Comparison of ENCODE assay signal across 8 mouse cellular contexts in genomic region chr11:68982639-68983369, GRCm38 (mm10). TPM values are rescaled to one million over a fixed set of nuclear protein-coding genes. Genes with fewer than 3 reads are reported as not detected.
A peak's percentile ranks its signal among the peaks of the same experiment; 100 is the strongest.
DNase-seq lines count a peak whose midpoint lies in the region; ATAC-seq lines count a peak whose summit lies in the region.
"Had no signal": no experiment of that assay in that cellular context is flagged by ENCODE, and none has a peak within 500 bp of the region (broad histone marks: within the 10 kb centered on the region; RNA-seq: fewer than 3 reads in every experiment).

No protein-coding gene starts in this region.

- H3K4me3 ChIP-seq in forebrain, embryonic 13.5 days = no peak overlapping the region
- no peak overlapping the region for H3K4me3 ChIP-seq in hindbrain, embryonic 16.5 days (ENCODE audit: low read length)

- H3K4me1 ChIP-seq in forebrain, embryonic 13.5 days = no peaks in the 10 kb centered on the region
- H3K4me1 ChIP-seq in hindbrain, embryonic 16.5 days (ENCODE audit: control insufficient read depth, insufficient read depth, low read depth, low read length) = no peaks in the 10 kb centered on the region

- no peaks in the 10 kb centered on the region for H3K9me3 ChIP-seq in forebrain, embryonic 13.5 days (replicated peaks)
- no peaks in the 10 kb centered on the region for H3K9me3 ChIP-seq in hindbrain, embryonic 16.5 days (ENCODE audit: control insufficient read depth, low read length)

- 29% methylated on average over 4 of the region's 4 CpGs for WGBS in forebrain, embryonic 13.5 days
- 35% methylated on average over 4 of the region's 4 CpGs for WGBS in hindbrain, embryonic 16.5 days

- peak; percentile 90 for DNase-seq in NIH3T3 (ENCODE audit: low read depth)
- DNase-seq in c-Kit-positive CD71-positive TER-119-negative erythroid progenitor cells, embryonic 14.5 days (ENCODE audit: low read depth) = peak; percentile 54
- DNase-seq in left cerebral cortex, adult 11 months (ENCODE audit: low spot score) = peak; percentile 48
- peak; percentile 73 for DNase-seq in mesoderm, embryonic 11.5 days (ENCODE audit: low read depth, low spot score)
- DNase-seq in spleen, adult 12 weeks (ENCODE audit: low spot score) = peak; percentile 53

- H3K9ac ChIP-seq in forebrain, embryonic 13.5 days = no peak overlapping the region
- H3K9ac ChIP-seq in hindbrain, embryonic 16.5 days (ENCODE audit: low read depth, low read length) = no peak overlapping the region

- H3K4me2 ChIP-seq in forebrain, embryonic 13.5 days = no peak overlapping the region
- no peak overlapping the region for H3K4me2 ChIP-seq in hindbrain, embryonic 16.5 days (ENCODE audit: low read length)

- H3K36me3 ChIP-seq in forebrain, embryonic 13.5 days (ENCODE audit: poor library complexity, severe bottlenecking) = peaks cover 17% of the 10 kb centered on the region
- peaks cover 4% of the 10 kb centered on the region for H3K36me3 ChIP-seq in hindbrain, embryonic 16.5 days (ENCODE audit: control insufficient read depth, insufficient read depth, low read length)

- no peaks in the 10 kb centered on the region for H3K27me3 ChIP-seq in forebrain, embryonic 13.5 days
- no peaks in the 10 kb centered on the region for H3K27me3 ChIP-seq in hindbrain, embryonic 16.5 days (replicated peaks; ENCODE audit: control insufficient read depth, insufficient read depth, low read length)

- ATAC-seq in forebrain, embryonic 13.5 days = 0 out of 2 replicates have a peak, but pooled peaks have one; percentile 24
- ATAC-seq in hindbrain, embryonic 16.5 days = peak; percentile 61

- H3K27ac ChIP-seq in forebrain, embryonic 13.5 days = no peak overlapping the region
- no peak overlapping the region for H3K27ac ChIP-seq in hindbrain, embryonic 16.5 days (ENCODE audit: low read depth, low read length)
- H3K27ac ChIP-seq: macrophage had no signal

RNA-seq across cellular contexts. Expression of gene Rangrf, which starts 7.8 kb away (rescaled TPM):
- polyA plus RNA-seq in forebrain, embryonic 13.5 days (2015; fragmentation: Nextera tagmentation; extraction: Ambion mirVana) = 46.8 and 49.3 TPM in 2 replicates
- polyA plus RNA-seq in hindbrain, embryonic 16.5 days (2015; fragmentation: Nextera tagmentation; extraction: Ambion mirVana) = 30.0 and 36.9 TPM in 2 replicates

RNA-seq across cellular contexts. Expression of gene Slc25a35, which starts 14.9 kb away (rescaled TPM):
- polyA plus RNA-seq in forebrain, embryonic 13.5 days (2015; fragmentation: Nextera tagmentation; extraction: Ambion mirVana) = 1.2 and 1.4 TPM in 2 replicates
- polyA plus RNA-seq in hindbrain, embryonic 16.5 days (2015; fragmentation: Nextera tagmentation; extraction: Ambion mirVana) = 2.3 and 3.4 TPM in 2 replicates

RNA-seq across cellular contexts. Expression of gene Pfas, which starts 25.5 kb away (rescaled TPM):
- polyA plus RNA-seq in forebrain, embryonic 13.5 days (2015; fragmentation: Nextera tagmentation; extraction: Ambion mirVana) = 34.9 and 37.7 TPM in 2 replicates
- 12.9 and 16.4 TPM in 2 replicates for polyA plus RNA-seq in hindbrain, embryonic 16.5 days (2015; fragmentation: Nextera tagmentation; extraction: Ambion mirVana)

RNA-seq across cellular contexts. Expression of gene Arhgef15, which starts 25.5 kb away (rescaled TPM):
- polyA plus RNA-seq in forebrain, embryonic 13.5 days (2015; fragmentation: Nextera tagmentation; extraction: Ambion mirVana) = 5.9 and 6.8 TPM in 2 replicates
- 27.2 and 33.9 TPM in 2 replicates for polyA plus RNA-seq in hindbrain, embryonic 16.5 days (2015; fragmentation: Nextera tagmentation; extraction: Ambion mirVana)
- polyA plus RNA-seq: macrophage had no signal

RNA-seq across cellular contexts. Expression of gene Ctc1, which starts 32.9 kb away (rescaled TPM):
- 55.6 and 67.4 TPM in 2 replicates for polyA plus RNA-seq in forebrain, embryonic 13.5 days (2015; fragmentation: Nextera tagmentation; extraction: Ambion mirVana)
- polyA plus RNA-seq in hindbrain, embryonic 16.5 days (2015; fragmentation: Nextera tagmentation; extraction: Ambion mirVana) = 62.9 and 66.0 TPM in 2 replicates
